Mouse (Mus musculus) forebrain, embryonic 13.5 days (tissue): ENCODE measurements at regions not wholly inside any gene's neighbourhood (a gene's known extent, or its start where the extent isn't known, plus 50 kb on each side); places are given as distances from the start of the nearest gene placed in this dataset.

Source experiments
- ATAC-seq: fragments of 200-750 bp; cut with Nextera tagmentation; 2 replicates; pipeline ENCODE4 v1.8.0; 2017
- H3K27ac ChIP-seq: fragments of 300-500 bp; sonication (generic); 2 replicates; pipeline ENCODE4 v1.5.1; 2015; ENCODE audit warnings: inconsistent platforms, mild to moderate bottlenecking, moderate library complexity
- H3K27me3 ChIP-seq: fragments of 300-500 bp; sonication (generic); 2 replicates; pipeline ENCODE4 v1.6.1; 2015; ENCODE audit warnings: mild to moderate bottlenecking, inconsistent platforms
- H3K36me3 ChIP-seq: fragments of 300-500 bp; sonication (generic); 2 replicates; pipeline ENCODE4 v1.6.1; 2015; ENCODE audit warnings: mild to moderate bottlenecking, inconsistent platforms; ENCODE audit not compliant: poor library complexity, severe bottlenecking
- H3K4me1 ChIP-seq: fragments of 300-500 bp; sonication (generic); 2 replicates; pipeline ENCODE4 v1.6.1; 2015; ENCODE audit warnings: inconsistent platforms
- H3K4me2 ChIP-seq: fragments of 300-500 bp; sonication (generic); 2 replicates; pipeline ENCODE4 v1.6.1; 2015; ENCODE audit warnings: inconsistent platforms, mild to moderate bottlenecking, moderate library complexity
- H3K4me3 ChIP-seq: fragments of 300-500 bp; sonication (generic); 2 replicates; pipeline ENCODE4 v1.5.1; 2015; ENCODE audit warnings: mild to moderate bottlenecking, inconsistent platforms
- H3K9ac ChIP-seq: fragments of 300-500 bp; sonication (generic); 2 replicates; pipeline ENCODE4 v1.6.1; 2015; ENCODE audit warnings: mild to moderate bottlenecking, inconsistent platforms
- H3K9me3 ChIP-seq: fragments of 300-500 bp; sonication (generic); replicated peaks from 2 replicates; pipeline ENCODE4 v1.6.1; 2016; ENCODE audit warnings: inconsistent platforms
- WGBS: fragments of 180-500 bp; shearing (Covaris S2); methylation state at CpG from one replicate; pipeline ENCODE4 v1.1.7; 2015; 5-methylcytosine and 5-hydroxymethylcytosine counted together

GRCm38 (mm10) chr12:65671673-65672072, 446.4 kb downstream of the Wdr20rt start:
- Histone ChIP-seq H3K9ac (no peak overlapping the region), H3K4me2 (no peak overlapping the region), H3K27ac (no peak overlapping the region), H3K36me3 (no peaks in the 10 kb centered on the region), H3K4me1 (no peaks in the 10 kb centered on the region), H3K9me3 (no peaks in the 10 kb centered on the region), H3K27me3 (no peaks in the 10 kb centered on the region), H3K4me3 (no peak overlapping the region)
- ATAC-seq = no peak
- WGBS = 46% methylated on average over 1 of the region's 1 CpGs

- H3K4me3 ChIP-seq = no peak overlapping the region
- H3K4me2 ChIP-seq = no peak overlapping the region
- no peaks in the 10 kb centered on the region for H3K36me3 ChIP-seq
- H3K4me1 ChIP-seq = no peaks in the 10 kb centered on the region
- no peaks in the 10 kb centered on the region for H3K9me3 ChIP-seq
- no peaks in the 10 kb centered on the region for H3K27me3 ChIP-seq
- no peak overlapping the region for H3K9ac ChIP-seq
- ATAC-seq = peak; percentile 48; the same call in 1 of the 2 replicates
- WGBS = 86% methylated on average over 2 of the region's 2 CpGs
- H3K27ac ChIP-seq = no peak overlapping the region
These were observed 447.9 kb downstream of the Wdr20rt start for GRCm38 (mm10) chr12:65673193-65673592.

GRCm38 (mm10) chr12:65674916-65675660, 449.8 kb downstream of the Wdr20rt start:
- Histone ChIP-seq H3K27ac (no peak overlapping the region), H3K4me2 (no peak overlapping the region), H3K4me1 (no peaks in the 10 kb centered on the region), H3K4me3 (no peak overlapping the region), H3K27me3 (no peaks in the 10 kb centered on the region), H3K9ac (no peak overlapping the region), H3K9me3 (no peaks in the 10 kb centered on the region), H3K36me3 (no peaks in the 10 kb centered on the region)
- no peak for ATAC-seq
- 83% methylated on average over 1 of the region's 1 CpGs for WGBS

GRCm38 (mm10) chr12:65680335-65680734, 455.0 kb downstream of the Wdr20rt start:
- 79% methylated on average over 2 of the region's 2 CpGs for WGBS
- Histone ChIP-seq H3K9me3 (no peaks in the 10 kb centered on the region), H3K9ac (no peak overlapping the region), H3K27ac (no peak overlapping the region), H3K27me3 (no peaks in the 10 kb centered on the region), H3K4me2 (no peak overlapping the region), H3K4me3 (no peak overlapping the region), H3K36me3 (no peaks in the 10 kb centered on the region), H3K4me1 (no peaks in the 10 kb centered on the region)
- no peak for ATAC-seq

- no peaks in the 10 kb centered on the region for H3K36me3 ChIP-seq
- 86% methylated on average over 6 of the region's 6 CpGs for WGBS
- no peak overlapping the region for H3K9ac ChIP-seq
- no peaks in the 10 kb centered on the region for H3K9me3 ChIP-seq
- no peak for ATAC-seq
- no peaks in the 10 kb centered on the region for H3K27me3 ChIP-seq
- no peaks in the 10 kb centered on the region for H3K4me1 ChIP-seq
- no peak overlapping the region for H3K4me3 ChIP-seq
- no peak overlapping the region for H3K4me2 ChIP-seq
- no peak overlapping the region for H3K27ac ChIP-seq
These were observed 456.5 kb downstream of the Wdr20rt start for GRCm38 (mm10) chr12:65681826-65682225.

GRCm38 (mm10) chr12:65704985-65705384, 479.7 kb downstream of the Wdr20rt start:
- H3K36me3 ChIP-seq = no peaks in the 10 kb centered on the region
- H3K4me3 ChIP-seq = no peak overlapping the region
- 82% methylated on average over 1 of the region's 1 CpGs for WGBS
- H3K27ac ChIP-seq = no peak overlapping the region
- no peaks in the 10 kb centered on the region for H3K4me1 ChIP-seq
- no peak overlapping the region for H3K4me2 ChIP-seq
- no peaks in the 10 kb centered on the region for H3K27me3 ChIP-seq
- no peaks in the 10 kb centered on the region for H3K9me3 ChIP-seq
- no peak for ATAC-seq
- H3K9ac ChIP-seq = no peak overlapping the region

- H3K27me3 ChIP-seq = no peaks in the 10 kb centered on the region
- H3K4me2 ChIP-seq = no peak overlapping the region
- no peak for ATAC-seq
- no peak overlapping the region for H3K9ac ChIP-seq
- WGBS = 16% methylated on average over 2 of the region's 2 CpGs
- H3K36me3 ChIP-seq = no peaks in the 10 kb centered on the region
- H3K4me3 ChIP-seq = no peak overlapping the region
- no peaks in the 10 kb centered on the region for H3K4me1 ChIP-seq
- H3K27ac ChIP-seq = no peak overlapping the region
- H3K9me3 ChIP-seq = no peaks in the 10 kb centered on the region
These were observed 487.0 kb downstream of the Wdr20rt start for GRCm38 (mm10) chr12:65712304-65712703.
